Mouse (Mus musculus): ENCODE measurements around the gene Catsperd.

GRCm38 (mm10) chr17:56664333-56664732 lies 36.4 kb downstream of the Catsperd start:
- TF ChIP-seq CTCF (IDR thresholded peaks at IDR 0.05; ENCODE audit: extremely low read depth, insufficient read length, insufficient replicate concordance, low read depth, low read length) (no peak), POLR2A (IDR thresholded peaks at IDR 0.05; ENCODE audit: low read depth, low read length) (no peak)
